Comparison of ENCODE assay signal across 25 mouse cellular contexts in genomic region chr3:142588888-142589287, GRCm38 (mm10). TPM values are rescaled to one million over a fixed set of nuclear protein-coding genes. Genes with fewer than 3 reads are reported as not detected.
"Had no signal": no experiment of that assay in that cellular context is flagged by ENCODE, and none has a peak within 500 bp of the region (broad histone marks: within the 10 kb centered on the region; RNA-seq: fewer than 3 reads in every experiment).

No protein-coding gene starts in this region.

- H3K4me3 ChIP-seq: kidney, embryonic 15.5 days; left cerebral cortex, adult 2 months; liver, embryonic 13.5 days; midbrain, embryonic 12.5 days; midbrain, embryonic 15.5 days; neural tube, embryonic 12.5 days; neural tube, embryonic 15.5 days had no signal

- H3K27ac ChIP-seq: kidney, embryonic 15.5 days; left cerebral cortex, adult 2 months; liver, embryonic 13.5 days; macrophage; midbrain, embryonic 12.5 days; midbrain, embryonic 15.5 days; neural tube, embryonic 12.5 days; neural tube, embryonic 15.5 days had no signal

- H3K9me3 ChIP-seq: kidney, embryonic 15.5 days; liver, embryonic 13.5 days; midbrain, embryonic 12.5 days; midbrain, embryonic 15.5 days; neural tube, embryonic 12.5 days; neural tube, embryonic 15.5 days had no signal

- H3K4me2 ChIP-seq: kidney, embryonic 15.5 days; liver, embryonic 13.5 days; midbrain, embryonic 12.5 days; midbrain, embryonic 15.5 days; neural tube, embryonic 12.5 days; neural tube, embryonic 15.5 days had no signal

- H3K36me3 ChIP-seq: kidney, embryonic 15.5 days; liver, embryonic 13.5 days; midbrain, embryonic 12.5 days; midbrain, embryonic 15.5 days; neural tube, embryonic 12.5 days; neural tube, embryonic 15.5 days had no signal

- DNase-seq: kidney, postnatal 10 days; kidney, postnatal 36 days; layer of hippocampus, postnatal 36 days; liver, embryonic 13.5 days; lung, adult 2 months; lung, postnatal 10 days; right cerebral cortex, adult 18-20 months; right cerebral cortex, postnatal 14 days; right cerebral cortex, postnatal 4 days; thymus, postnatal 36 days had no signal

- H3K4me1 ChIP-seq: kidney, embryonic 15.5 days; liver, embryonic 13.5 days; midbrain, embryonic 12.5 days; midbrain, embryonic 15.5 days; neural tube, embryonic 12.5 days; neural tube, embryonic 15.5 days had no signal

- H3K9ac ChIP-seq: kidney, embryonic 15.5 days; liver, embryonic 13.5 days; midbrain, embryonic 12.5 days; midbrain, embryonic 15.5 days; neural tube, embryonic 12.5 days; neural tube, embryonic 15.5 days had no signal

- ATAC-seq: midbrain, embryonic 15.5 days had no signal

- H3K27me3 ChIP-seq: kidney, embryonic 15.5 days; liver, embryonic 13.5 days; midbrain, embryonic 12.5 days; midbrain, embryonic 15.5 days; neural tube, embryonic 12.5 days; neural tube, embryonic 15.5 days had no signal

RNA-seq across cellular contexts. Expression of gene Gbp2b, which starts 5.8 kb away (rescaled TPM):
- total RNA-seq: layer of hippocampus, postnatal 10 days; layer of hippocampus, postnatal 36 days; left cerebral cortex, adult 2 months; left cerebral cortex, postnatal 10 days; left cerebral cortex, postnatal 36 days; megakaryocyte, adult 5-6 weeks had no signal
- polyA plus RNA-seq: limb, embryonic 11.5 days; limb, embryonic 14.5 days; liver, embryonic 13.5 days; liver, embryonic 16.5 days; midbrain, embryonic 12.5 days; midbrain, embryonic 15.5 days; neural tube, embryonic 12.5 days; neural tube, embryonic 15.5 days; stomach, embryonic 14.5 days had no signal
